Comparison of ENCODE assay signal across 17 mouse cellular contexts in the genomic region with DNA sequence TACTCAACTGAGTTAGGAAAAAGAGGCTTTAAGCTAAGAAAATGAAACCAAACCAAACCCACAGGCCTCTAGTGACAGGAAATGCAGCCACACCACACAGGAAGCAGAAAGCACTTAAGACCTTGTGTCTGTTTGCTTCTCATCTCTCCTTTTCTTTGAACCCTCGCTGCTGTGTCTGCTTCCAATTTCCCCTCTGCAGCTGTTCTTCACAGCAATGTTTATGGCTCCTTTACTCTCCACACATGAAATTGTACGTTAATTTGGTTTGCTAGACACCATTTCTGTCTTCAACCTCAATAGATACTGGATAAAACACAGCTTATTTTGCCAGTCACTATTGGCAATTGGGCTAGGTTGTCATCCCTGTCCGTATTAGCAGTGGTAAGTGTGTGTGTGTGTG.
DNase-seq lines count a peak whose midpoint lies in the region; ATAC-seq and TF ChIP-seq lines count a peak whose summit lies in the region.
"Had no signal": no experiment of that assay in that cellular context is flagged by ENCODE, and none has a peak within 500 bp of the region (broad histone marks: within the 10 kb centered on the region; RNA-seq: fewer than 3 reads in every experiment).

No protein-coding gene starts in this region.

- peak; percentile 18 to 54 for DNase-seq in spleen, adult 2 months (ENCODE audit: low read depth in 1 of 2, low spot score in 2 of 2)
- DNase-seq in spleen, postnatal 4 days (ENCODE audit: low spot score in 2 of 2): no peak
- peak; percentile 5 for DNase-seq in embryonic facial prominence, embryonic 14.5 days (ENCODE audit: low spot score)
- peak; percentile 43 to 54 for DNase-seq in natural killer cell, adult 2 months (ENCODE audit: low spot score in 2 of 2)
- peak; percentile 33 for DNase-seq in thymus, postnatal 4 days
- no peak for DNase-seq in hindbrain, postnatal 0 days (ENCODE audit: low spot score)
- DNase-seq in right cerebral cortex, postnatal 4 days: no peak
- no peak for DNase-seq in cerebellum, postnatal 10 days
- DNase-seq: cerebellum, adult 18-20 months; kidney, adult 2 months; liver, embryonic 13.5 days; lung, postnatal 10 days had no signal

- H3K4me3 ChIP-seq in spleen, adult 2 months (ENCODE audit: extremely low read depth, insufficient read depth, insufficient read length): no peak overlapping the region
- no peak overlapping the region for H3K4me3 ChIP-seq in embryonic facial prominence, embryonic 14.5 days (ENCODE audit: low read depth, low read length)
- H3K4me3 ChIP-seq in hindbrain, postnatal 0 days (ENCODE audit: low read length): no peak overlapping the region
- H3K4me3 ChIP-seq: embryonic facial prominence, embryonic 15.5 days; heart, embryonic 12.5 days; hindbrain, embryonic 12.5 days; layer of hippocampus, adult 2 months; liver, embryonic 13.5 days had no signal

- no peaks in the 10 kb centered on the region for H3K36me3 ChIP-seq in spleen, adult 2 months (ENCODE audit: control insufficient read depth, insufficient read depth, low read length)
- no peaks in the 10 kb centered on the region for H3K36me3 ChIP-seq in embryonic facial prominence, embryonic 14.5 days (ENCODE audit: control insufficient read depth, insufficient read depth, low read length)
- H3K36me3 ChIP-seq in hindbrain, postnatal 0 days (ENCODE audit: insufficient read depth, low read length): no peaks in the 10 kb centered on the region
- H3K36me3 ChIP-seq: embryonic facial prominence, embryonic 15.5 days; heart, embryonic 12.5 days; hindbrain, embryonic 12.5 days; liver, embryonic 13.5 days had no signal

- WGBS in spleen, adult 2 months: 20% methylated on average over 3 of the region's 3 CpGs
- WGBS in embryonic facial prominence, embryonic 14.5 days: 45% methylated on average over 3 of the region's 3 CpGs
- WGBS in hindbrain, postnatal 0 days: 85% methylated on average over 3 of the region's 3 CpGs

- no peak for TF ChIP-seq POLR2A in spleen, adult 2 months (IDR thresholded peaks at IDR 0.05; ENCODE audit: low read depth, low read length)

- H3K27me3 ChIP-seq in spleen, adult 2 months (ENCODE audit: control insufficient read depth, insufficient read depth, low read length): no peaks in the 10 kb centered on the region
- no peaks in the 10 kb centered on the region for H3K27me3 ChIP-seq in embryonic facial prominence, embryonic 14.5 days (replicated peaks; ENCODE audit: control insufficient read depth, insufficient read depth, low read length)
- H3K27me3 ChIP-seq in hindbrain, postnatal 0 days (ENCODE audit: insufficient read depth, low read length): no peaks in the 10 kb centered on the region
- H3K27me3 ChIP-seq: embryonic facial prominence, embryonic 15.5 days; heart, embryonic 12.5 days; hindbrain, embryonic 12.5 days; liver, embryonic 13.5 days had no signal

- peak overlapping the region; percentile 82 for H3K27ac ChIP-seq in spleen, adult 2 months (ENCODE audit: insufficient read depth, low read length)
- H3K27ac ChIP-seq in embryonic facial prominence, embryonic 14.5 days (replicated peaks; ENCODE audit: low read depth, low read length): no peak overlapping the region
- no peak overlapping the region for H3K27ac ChIP-seq in hindbrain, postnatal 0 days
- H3K27ac ChIP-seq: embryonic facial prominence, embryonic 15.5 days; hindbrain, embryonic 12.5 days; layer of hippocampus, adult 2 months; liver, embryonic 13.5 days had no signal

- H3K9ac ChIP-seq in embryonic facial prominence, embryonic 14.5 days (ENCODE audit: low read depth, low read length): no peak overlapping the region
- H3K9ac ChIP-seq in hindbrain, postnatal 0 days (replicated peaks; ENCODE audit: low read length): no peak overlapping the region
- H3K9ac ChIP-seq: embryonic facial prominence, embryonic 15.5 days; heart, embryonic 12.5 days; hindbrain, embryonic 12.5 days; liver, embryonic 13.5 days had no signal

- no peak for ATAC-seq in embryonic facial prominence, embryonic 14.5 days (ENCODE audit: low read depth)
- no peak for ATAC-seq in hindbrain, postnatal 0 days
- ATAC-seq: forebrain, embryonic 14.5 days had no signal

- peaks cover 2% of the 10 kb centered on the region; the same call in 1 of the 2 replicates for H3K4me1 ChIP-seq in spleen, adult 2 months (ENCODE audit: control insufficient read depth, insufficient read depth, insufficient read length)
- H3K4me1 ChIP-seq in embryonic facial prominence, embryonic 14.5 days (ENCODE audit: control insufficient read depth, insufficient read depth, low read length): no peaks in the 10 kb centered on the region
- no peaks in the 10 kb centered on the region for H3K4me1 ChIP-seq in hindbrain, postnatal 0 days (ENCODE audit: insufficient read depth, low read length)
- H3K4me1 ChIP-seq: embryonic facial prominence, embryonic 15.5 days; heart, embryonic 12.5 days; hindbrain, embryonic 12.5 days; liver, embryonic 13.5 days had no signal

- no peaks in the 10 kb centered on the region for H3K9me3 ChIP-seq in embryonic facial prominence, embryonic 14.5 days (ENCODE audit: control insufficient read depth, low read length)
- no peaks in the 10 kb centered on the region for H3K9me3 ChIP-seq in hindbrain, postnatal 0 days (ENCODE audit: low read length)
- H3K9me3 ChIP-seq: embryonic facial prominence, embryonic 15.5 days; heart, embryonic 12.5 days; hindbrain, embryonic 12.5 days; liver, embryonic 13.5 days had no signal

- no peak overlapping the region for H3K4me2 ChIP-seq in embryonic facial prominence, embryonic 14.5 days (ENCODE audit: low read depth, low read length)
- no peak overlapping the region for H3K4me2 ChIP-seq in hindbrain, postnatal 0 days (ENCODE audit: low read depth, low read length)
- H3K4me2 ChIP-seq: embryonic facial prominence, embryonic 15.5 days; heart, embryonic 12.5 days; hindbrain, embryonic 12.5 days; liver, embryonic 13.5 days had no signal

- TF ChIP-seq CTCF in spleen, adult 2 months (IDR thresholded peaks at IDR 0.05; ENCODE audit: extremely low read depth, insufficient read depth, insufficient read length, insufficient replicate concordance): no peak
- no peak for TF ChIP-seq CTCF in hindbrain, postnatal 0 days (IDR thresholded peaks at IDR 0.05; ENCODE audit: low read depth)

Comparison
In these comparisons a context has a peak if more than half of its experiments do, and no peak if none do; other contexts are left out.
1. DNase-seq: peak in spleen, adult 2 months (2 of 2), embryonic facial prominence, embryonic 14.5 days (single experiment), natural killer cell, adult 2 months (2 of 2) and thymus, postnatal 4 days (single experiment); none in spleen, postnatal 4 days (0 of 2), hindbrain, postnatal 0 days (single experiment), right cerebral cortex, postnatal 4 days (single experiment) and cerebellum, postnatal 10 days (0 of 2).